Mouse (Mus musculus) MEL (cell line): Measurements from ENCODE around the gene Tmem37.

Source experiments
- CHD2 ChIP-seq: IDR thresholded peaks from 2 replicates; pipeline ENCODE4 v1.6.1; 2011; ENCODE audit warnings: low read length, improper control_type of control experiment
- CTCF ChIP-seq, 3 experiments: IDR thresholded peaks in 2 of 3; conservative IDR thresholded peaks in 1 of 3; 2 replicates each; pipeline ENCODE4 v1.5.1; 2011 to 2012; ENCODE audit warnings: low read length in 3 of 3, low read depth in 2 of 3, mild to moderate bottlenecking in 2 of 3, improper control_type of control experiment in 1 of 3, inconsistent platforms in 1 of 3, mixed read lengths in 1 of 3, moderate library complexity in 1 of 3; ENCODE audit not compliant: control insufficient read depth in 1 of 3, insufficient read depth in 1 of 3, poor library complexity in 1 of 3, severe bottlenecking in 1 of 3
- GABPA ChIP-seq: IDR thresholded peaks from 2 replicates; pipeline ENCODE4 v1.6.1; 2012; ENCODE audit warnings: low read depth, mild to moderate bottlenecking, inconsistent platforms, low read length, improper control_type of control experiment, moderate library complexity
- MAFK ChIP-seq: IDR thresholded peaks from 2 replicates; pipeline ENCODE4 v1.6.1; 2011; ENCODE audit warnings: low read depth, mild to moderate bottlenecking, low read length, improper control_type of control experiment, borderline replicate concordance
- MAZ ChIP-seq: IDR thresholded peaks from 2 replicates; pipeline ENCODE4 v1.6.1; 2012; ENCODE audit warnings: low read depth, mild to moderate bottlenecking, inconsistent platforms, low read length, improper control_type of control experiment
- POLR2A ChIP-seq, 2 experiments: IDR thresholded peaks; 2 replicates each; pipeline ENCODE4 v1.6.1; 2011 to 2012; ENCODE audit warnings: low read length in 2 of 2, mild to moderate bottlenecking in 2 of 2, control low read depth in 1 of 2, improper control_type of control experiment in 1 of 2, low read depth in 1 of 2, moderate library complexity in 1 of 2; ENCODE audit not compliant: control insufficient read depth in 1 of 2, insufficient read depth in 1 of 2, poor library complexity in 1 of 2
- TCF12 ChIP-seq: IDR thresholded peaks from 2 replicates; pipeline ENCODE4 v1.6.1; 2014; ENCODE audit warnings: low read depth, mild to moderate bottlenecking, inconsistent platforms, low read length, improper control_type of control experiment, moderate library complexity
- USF2 ChIP-seq, 2 experiments: IDR thresholded peaks; 2 replicates each; pipeline ENCODE4 v1.6.1; 2011 to 2012; ENCODE audit warnings: improper control_type of control experiment in 2 of 2, low read length in 2 of 2, borderline replicate concordance in 1 of 2, inconsistent platforms in 1 of 2, low read depth in 1 of 2, mild to moderate bottlenecking in 1 of 2; ENCODE audit not compliant: insufficient read depth in 1 of 2
- ZKSCAN1 ChIP-seq: IDR thresholded peaks from 2 replicates; pipeline ENCODE4 v1.6.1; 2012; ENCODE audit warnings: low read depth, mild to moderate bottlenecking, inconsistent platforms, low read length, improper control_type of control experiment, moderate library complexity
- ZMIZ1 ChIP-seq: IDR thresholded peaks from 2 replicates; pipeline ENCODE4 v1.6.1; 2012; ENCODE audit warnings: low read depth, mild to moderate bottlenecking, inconsistent platforms, low read length, improper control_type of control experiment, moderate library complexity

DNA sequence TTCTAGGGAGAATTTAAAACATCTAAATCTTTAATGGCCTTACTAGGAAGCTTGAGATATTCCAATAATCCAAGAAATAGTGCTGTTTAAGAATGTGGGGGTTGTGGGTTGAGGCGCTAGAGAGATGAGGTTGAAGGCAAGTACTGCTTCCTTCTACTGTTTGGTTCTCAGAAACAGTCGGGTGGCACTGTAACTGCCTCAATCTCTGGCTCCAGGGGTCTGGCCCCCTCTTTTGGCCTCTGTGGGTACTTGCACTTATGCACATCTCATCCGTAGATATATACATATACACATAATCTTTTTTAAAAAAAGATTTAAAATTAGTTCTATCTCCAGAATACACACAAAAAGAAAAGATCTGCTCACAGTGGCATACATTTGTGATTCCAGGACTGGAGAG is 55.0 kb downstream of the Tmem37 start:
- peak; percentile 19 to 51 (median 45); a peak in 5 of 6 replicates for TF ChIP-seq CTCF (IDR thresholded peaks at IDR 0.05 in 2 of 3, conservative IDR thresholded peaks at IDR 0.05 in 1 of 3; ENCODE audit: control insufficient read depth in 1 of 3, insufficient read depth in 1 of 3, low read depth in 2 of 3, low read length in 3 of 3, poor library complexity in 1 of 3, severe bottlenecking in 1 of 3)
- no peak for TF ChIP-seq MAFK
- TF ChIP-seq MAZ, result no peak
- no peak for TF ChIP-seq POLR2A (IDR thresholded peaks at IDR 0.05; ENCODE audit: control insufficient read depth in 1 of 2, insufficient read depth in 1 of 2, low read depth in 1 of 2, low read length in 2 of 2, poor library complexity in 1 of 2)
- TF ChIP-seq CHD2, result no peak
- TF ChIP-seq TCF12, result no peak
- no peak for TF ChIP-seq ZKSCAN1
- no peak for TF ChIP-seq USF2 (IDR thresholded peaks at IDR 0.05; ENCODE audit: borderline replicate concordance in 1 of 2, insufficient read depth in 1 of 2, low read depth in 1 of 2, low read length in 2 of 2)
- no peak for TF ChIP-seq GABPA
- no peak for TF ChIP-seq ZMIZ1
